Mouse (Mus musculus) heart, embryonic 16.5 days (tissue): Measurements from ENCODE around the gene Tgfb3. TPM values are rescaled to one million over a fixed set of nuclear protein-coding genes. Genes with fewer than 3 reads are reported as not detected.

Experiments used
- ATAC-seq: fragments of 200-750 bp; cut with Nextera tagmentation; replicated peaks from 2 replicates; pipeline ENCODE4 v1.8.0; 2017; ENCODE audit warnings: moderate number of reproducible peaks; ENCODE audit not compliant: insufficient read depth, low FRiP score; ENCODE audit errors: extremely low read depth
- H3K27ac ChIP-seq: fragments of 300-500 bp; sonication (generic); 2 replicates; pipeline ENCODE4 v1.5.1; 2014; ENCODE audit warnings: mild to moderate bottlenecking, low read length, control low read depth, moderate library complexity
- H3K27me3 ChIP-seq: fragments of 300-500 bp; sonication (generic); 2 replicates; pipeline ENCODE4 v1.6.1; 2014; ENCODE audit warnings: low read length, mixed read lengths; ENCODE audit not compliant: control insufficient read depth, insufficient read depth
- H3K36me3 ChIP-seq: fragments of 300-500 bp; sonication (generic); 2 replicates; pipeline ENCODE4 v1.6.1; 2014; ENCODE audit not compliant: control insufficient read depth, insufficient read depth
- H3K4me1 ChIP-seq: fragments of 300-500 bp; sonication (generic); 2 replicates; pipeline ENCODE4 v1.6.1; 2014; ENCODE audit warnings: low read length, mixed read lengths; ENCODE audit not compliant: control insufficient read depth, insufficient read depth
- H3K4me2 ChIP-seq: fragments of 300-500 bp; sonication (generic); 2 replicates; pipeline ENCODE4 v1.6.1; 2014; ENCODE audit warnings: low read depth, mild to moderate bottlenecking, control low read depth, low read length
- H3K4me3 ChIP-seq: fragments of 300-500 bp; sonication (generic); 2 replicates; pipeline ENCODE4 v1.5.1; 2014; ENCODE audit warnings: mild to moderate bottlenecking, control low read depth, low read length
- H3K9ac ChIP-seq: fragments of 300-500 bp; sonication (generic); 2 replicates; pipeline ENCODE4 v1.6.1; 2014; ENCODE audit warnings: low read length, control low read depth
- H3K9me3 ChIP-seq: fragments of 300-500 bp; sonication (generic); replicated peaks from 2 replicates; pipeline ENCODE4 v1.6.1; 2016; ENCODE audit warnings: low read length; ENCODE audit not compliant: control insufficient read depth
- WGBS: fragments of 180-500 bp; shearing (Covaris S2); extraction: QIAGEN DNeasy Blood & Tissue Kit; methylation state at CpG from one replicate; pipeline ENCODE4 v1.1.7; 2014; 5-methylcytosine and 5-hydroxymethylcytosine counted together
- polyA plus RNA-seq: library from polyadenylated mRNA; unstranded; fragments of >200 nt; fragmentation: Nextera tagmentation; extraction: Ambion mirVana; gene quantifications from 2 replicates; pipeline ENCODE4 v1.2.1, GENCODE M21; 2015

Tgfb3 gene
- polyA plus RNA-seq, 1 experiment from 2014 or later: 23.9 TPM

DNA sequence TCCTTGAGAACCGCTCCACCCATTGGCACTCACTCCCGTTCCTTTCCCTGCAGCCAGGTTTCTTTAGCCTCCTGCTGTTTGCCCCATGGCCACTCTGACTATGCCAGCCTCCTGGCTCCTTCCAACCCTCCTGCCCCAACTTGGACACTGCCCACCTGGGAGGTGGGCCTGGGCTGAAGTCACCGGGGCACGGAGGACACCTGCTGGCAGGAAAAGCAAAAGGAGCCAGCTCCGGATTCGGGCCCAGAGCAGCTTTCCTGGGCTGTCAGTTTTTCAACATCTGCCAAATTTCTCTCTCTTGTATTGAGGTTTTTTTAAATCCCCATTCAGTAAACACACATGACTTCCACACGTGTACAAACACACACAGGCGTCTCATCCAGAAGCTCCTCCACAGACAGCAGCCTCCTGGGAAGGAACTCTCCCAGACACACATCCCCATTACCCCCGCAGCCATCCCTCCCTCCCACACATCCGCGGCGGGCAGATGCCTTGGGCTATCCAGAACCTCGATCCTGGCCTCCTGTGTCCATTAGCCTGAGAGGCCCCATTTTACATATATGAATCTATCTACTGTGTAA is 2.4 kb downstream of the Tgfb3 start:
- peak overlapping the region; percentile 50 for H3K9ac ChIP-seq
- H3K4me2 ChIP-seq: peak overlapping the region; percentile 78
- no peaks in the 10 kb centered on the region for H3K27me3 ChIP-seq
- no peak overlapping the region for H3K27ac ChIP-seq
- H3K36me3 ChIP-seq: no peaks in the 10 kb centered on the region
- H3K4me3 ChIP-seq: peak overlapping the region; percentile 65
- H3K4me1 ChIP-seq: peaks cover 19% of the 10 kb centered on the region
- WGBS: 12% methylated on average over 13 of the region's 13 CpGs
- H3K9me3 ChIP-seq: no peaks in the 10 kb centered on the region
- ATAC-seq: no peak

DNA sequence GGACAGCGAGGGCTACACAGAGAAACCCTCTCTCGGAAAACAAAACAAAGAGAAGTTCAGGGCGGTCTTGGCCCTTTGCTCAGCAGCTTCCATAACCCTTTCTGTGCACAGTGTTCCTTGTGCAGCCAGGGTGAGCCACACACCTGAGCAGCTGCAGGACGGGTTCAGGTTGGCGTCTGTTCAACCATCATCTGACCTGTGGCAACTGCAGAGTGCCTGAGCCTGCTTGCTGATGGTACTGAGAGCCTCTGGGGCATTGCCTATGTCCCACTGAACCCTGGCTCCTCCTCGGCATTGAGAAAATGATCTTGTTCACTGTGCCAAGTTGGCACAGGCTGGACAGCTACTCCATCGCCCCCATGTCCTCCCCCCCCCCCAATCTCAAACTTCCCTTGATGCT is 3.5 kb downstream of the Tgfb3 start:
- no peak for ATAC-seq
- 81% methylated on average over 7 of the region's 7 CpGs for WGBS
- Histone ChIP-seq H3K9ac (no peak overlapping the region), H3K36me3 (no peaks in the 10 kb centered on the region), H3K27ac (no peak overlapping the region), H3K4me3 (no peak overlapping the region; the same call in 1 of the 2 replicates), H3K27me3 (no peaks in the 10 kb centered on the region), H3K4me2 (peak overlapping the region; percentile 78; the same call in 1 of the 2 replicates), H3K4me1 (peaks cover 19% of the 10 kb centered on the region), H3K9me3 (no peaks in the 10 kb centered on the region)

DNA sequence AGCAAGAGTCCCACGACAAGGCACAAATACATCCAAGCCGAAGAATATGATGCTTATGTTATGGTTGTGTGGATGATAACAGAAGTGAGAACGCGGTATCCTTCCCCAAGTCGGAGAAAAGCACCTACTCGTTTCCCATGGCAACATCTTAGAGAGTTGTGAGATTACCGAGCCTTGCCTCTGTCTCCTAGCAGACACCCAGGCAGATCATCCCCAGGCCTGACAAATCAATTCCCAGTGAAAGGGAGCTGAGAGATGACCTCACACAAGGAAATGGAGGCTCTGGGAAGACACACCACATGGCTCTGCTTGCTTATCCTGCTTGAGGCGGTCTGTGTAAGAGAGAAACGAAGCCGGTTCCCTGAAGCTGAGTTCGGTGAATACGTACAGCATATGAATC is 4.2 kb downstream of the Tgfb3 start:
- Histone ChIP-seq H3K9me3 (no peaks in the 10 kb centered on the region), H3K4me1 (peaks cover 19% of the 10 kb centered on the region), H3K4me2 (no peak overlapping the region), H3K27ac (no peak overlapping the region), H3K36me3 (no peaks in the 10 kb centered on the region), H3K9ac (no peak overlapping the region), H3K4me3 (no peak overlapping the region), H3K27me3 (no peaks in the 10 kb centered on the region)
- ATAC-seq: no peak
- whole genome bisulfite sequencing: 71% methylated on average over 12 of the region's 12 CpGs

DNA sequence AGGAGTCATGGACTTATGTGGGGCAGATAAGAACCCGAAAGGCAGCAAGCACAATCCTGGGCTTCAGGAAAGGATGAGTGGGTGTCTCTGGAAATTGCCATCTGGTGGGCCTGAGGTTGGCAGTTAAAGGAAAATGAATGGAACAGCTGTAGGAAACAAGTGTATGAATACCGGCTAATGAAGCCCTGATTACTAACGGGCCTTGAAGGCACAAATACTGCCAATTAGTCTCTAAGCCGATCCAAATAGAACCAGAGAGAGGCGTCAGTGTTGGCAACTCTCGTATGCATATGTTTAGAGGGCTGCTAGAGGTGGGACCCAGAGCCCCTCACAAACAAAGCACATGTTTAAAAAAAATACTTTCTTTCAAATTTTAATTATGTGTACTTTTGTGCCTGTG is 7.4 kb downstream of the Tgfb3 start:
- WGBS: 86% methylated on average over 6 of the region's 6 CpGs
- H3K36me3 ChIP-seq: peaks cover 4% of the 10 kb centered on the region; the same call in 1 of the 2 replicates

DNA sequence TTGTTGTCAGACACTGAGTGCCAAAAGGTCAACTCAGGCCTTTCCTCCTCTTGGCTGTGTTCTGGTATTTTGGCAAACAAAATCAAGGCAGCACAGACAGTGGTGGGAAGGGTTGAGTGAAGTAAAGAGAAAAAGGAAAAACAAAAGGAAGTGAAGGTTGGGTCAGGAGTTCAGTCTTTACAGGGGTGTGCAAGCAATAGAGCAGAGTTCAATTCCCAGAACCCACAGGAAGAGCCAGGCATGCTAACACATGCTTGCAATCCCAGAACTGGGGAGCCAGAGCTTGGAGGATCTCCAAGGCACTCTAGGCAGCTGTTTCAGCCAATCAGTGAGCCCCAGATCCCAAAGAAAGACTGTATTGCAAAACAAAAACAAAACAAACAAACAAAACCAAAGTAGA is 14.0 kb downstream of the Tgfb3 start:
- no peak overlapping the region for H3K27ac ChIP-seq
- H3K4me3 ChIP-seq: no peak overlapping the region
- ATAC-seq: no peak
- no peak overlapping the region for H3K9ac ChIP-seq
- no peaks in the 10 kb centered on the region for H3K27me3 ChIP-seq
- peaks cover 15% of the 10 kb centered on the region; the same call in 1 of the 2 replicates for H3K36me3 ChIP-seq
- no peaks in the 10 kb centered on the region for H3K4me1 ChIP-seq
- no peak overlapping the region for H3K4me2 ChIP-seq
- H3K9me3 ChIP-seq: no peaks in the 10 kb centered on the region

More for the DNA sequence above, 7.4 kb downstream of the Tgfb3 start:
- no peak overlapping the region for H3K4me3 ChIP-seq
- peaks cover 6% of the 10 kb centered on the region; the same call in 1 of the 2 replicates for H3K4me1 ChIP-seq
- H3K4me2 ChIP-seq: no peak overlapping the region
- H3K9me3 ChIP-seq: no peaks in the 10 kb centered on the region
- H3K9ac ChIP-seq: no peak overlapping the region
- H3K27me3 ChIP-seq: no peaks in the 10 kb centered on the region
- ATAC-seq: no peak
- H3K27ac ChIP-seq: no peak overlapping the region

DNA sequence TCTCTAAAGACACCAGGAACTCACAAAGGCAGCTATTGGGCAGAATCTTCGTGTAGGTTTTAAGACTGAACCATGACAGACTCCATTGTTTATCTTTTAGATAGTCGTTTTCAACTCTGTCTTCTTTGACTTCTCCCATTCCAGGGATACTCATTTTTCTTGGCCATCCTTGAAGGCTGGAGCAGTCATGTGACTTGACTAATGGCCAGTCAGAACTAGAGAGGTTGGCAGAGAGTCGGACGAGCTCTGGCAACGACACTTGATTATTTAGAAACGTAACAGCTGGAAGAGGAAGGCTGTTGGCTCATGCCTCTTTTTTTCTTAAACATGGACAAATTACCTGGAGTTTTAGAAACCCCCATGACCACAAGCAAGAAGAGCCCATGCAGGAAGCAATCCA is 19.5 kb downstream of the Tgfb3 start:
- H3K4me2 ChIP-seq: no peak overlapping the region
- no peak overlapping the region for H3K9ac ChIP-seq
- 51% methylated on average over 6 of the region's 6 CpGs for WGBS
- H3K36me3 ChIP-seq: peaks cover 23% of the 10 kb centered on the region
- H3K9me3 ChIP-seq: no peaks in the 10 kb centered on the region
- H3K4me3 ChIP-seq: no peak overlapping the region
- H3K27ac ChIP-seq: no peak overlapping the region
- no peaks in the 10 kb centered on the region for H3K4me1 ChIP-seq
- no peaks in the 10 kb centered on the region for H3K27me3 ChIP-seq
- ATAC-seq: no peak

DNA sequence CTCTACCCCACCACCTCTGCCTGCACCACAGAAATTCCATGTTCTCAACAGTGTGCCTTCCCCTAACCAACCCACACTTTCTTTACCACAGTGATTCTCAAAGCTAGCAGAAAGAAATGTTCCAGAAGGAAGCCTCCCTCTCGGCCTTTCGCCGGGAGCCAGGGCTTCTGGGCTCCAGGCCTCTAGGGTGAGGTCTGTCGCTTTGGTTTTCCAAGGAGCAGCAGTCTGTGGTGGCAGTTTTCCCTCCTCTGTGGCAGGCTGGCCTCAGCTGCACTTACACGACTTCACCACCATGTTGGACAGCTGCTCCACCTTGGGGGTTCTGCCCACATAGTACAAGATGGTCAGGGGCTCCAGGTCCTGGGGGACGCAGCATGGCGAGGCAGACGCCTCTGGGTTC is 21.3 kb downstream of the Tgfb3 start:
- no peak for ATAC-seq
- H3K4me3 ChIP-seq: no peak overlapping the region
- peaks cover 17% of the 10 kb centered on the region for H3K36me3 ChIP-seq
- H3K4me1 ChIP-seq: no peaks in the 10 kb centered on the region
- H3K4me2 ChIP-seq: no peak overlapping the region
- H3K9me3 ChIP-seq: no peaks in the 10 kb centered on the region
- no peak overlapping the region for H3K9ac ChIP-seq
- no peak overlapping the region for H3K27ac ChIP-seq
- 84% methylated on average over 8 of the region's 8 CpGs for WGBS
- H3K27me3 ChIP-seq: no peaks in the 10 kb centered on the region

DNA sequence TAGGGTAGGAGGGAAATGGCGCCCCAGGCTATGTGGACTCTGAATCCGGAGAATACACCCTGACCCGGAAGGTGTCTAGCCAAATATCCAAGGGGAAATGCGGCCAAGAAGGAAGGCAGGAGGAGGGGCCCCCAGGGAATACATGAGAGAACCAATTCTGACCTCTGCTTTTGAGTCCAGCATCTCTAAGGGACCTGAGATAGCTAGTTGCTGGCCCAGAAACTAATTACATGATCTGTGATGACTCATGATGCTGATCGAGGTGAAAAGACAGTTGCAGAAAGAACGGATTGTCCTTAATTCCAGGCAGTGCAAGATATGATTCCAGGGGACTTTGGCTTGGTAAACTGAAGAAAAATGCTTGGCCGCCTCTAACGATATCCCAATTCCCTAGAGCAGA is 21.9 kb downstream of the Tgfb3 start:
- Histone ChIP-seq H3K36me3 (peaks cover 17% of the 10 kb centered on the region), H3K4me1 (no peaks in the 10 kb centered on the region), H3K9me3 (no peaks in the 10 kb centered on the region), H3K27ac (no peak overlapping the region), H3K9ac (no peak overlapping the region), H3K4me2 (no peak overlapping the region), H3K27me3 (no peaks in the 10 kb centered on the region), H3K4me3 (no peak overlapping the region)
- ATAC-seq: no peak
- 80% methylated on average over 8 of the region's 8 CpGs for WGBS

DNA sequence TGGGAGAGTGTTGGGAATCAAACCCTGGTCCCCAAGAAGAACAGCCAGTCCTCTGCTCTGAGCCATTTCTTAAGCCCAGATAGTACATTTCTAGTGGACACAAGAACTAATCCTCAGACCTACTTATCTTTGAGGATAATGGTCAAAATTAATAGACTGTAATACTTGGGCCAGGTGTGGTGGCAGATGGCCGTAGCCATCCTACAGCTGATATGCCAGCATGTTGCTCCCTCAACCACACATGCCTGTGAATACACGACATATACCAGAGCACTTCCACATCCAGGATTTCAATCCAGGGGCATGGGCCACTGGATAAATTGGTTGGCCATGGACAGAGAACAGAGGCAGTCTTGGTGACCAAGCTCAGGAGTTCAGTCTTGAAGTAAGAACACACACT is 23.5 kb downstream of the Tgfb3 start:
- H3K27me3 ChIP-seq: no peaks in the 10 kb centered on the region

More for the DNA sequence above, 23.5 kb downstream of the Tgfb3 start:
- Histone ChIP-seq H3K27ac (no peak overlapping the region), H3K9me3 (no peaks in the 10 kb centered on the region), H3K4me1 (no peaks in the 10 kb centered on the region), H3K4me3 (no peak overlapping the region), H3K36me3 (peaks cover 14% of the 10 kb centered on the region), H3K9ac (no peak overlapping the region), H3K4me2 (no peak overlapping the region)
- no peak for ATAC-seq
- WGBS: 89% methylated on average over 2 of the region's 2 CpGs
